Mouse (Mus musculus) G1E (cell line): ENCODE data around the gene Fthl17c.
"Not testable (repeated sequence)": the region's sequence is repeated elsewhere in the genome, so short reads cannot be mapped to it uniquely, and the experiment has no call there.

Experiments
- GATA2 ChIP-seq: IDR thresholded peaks from 2 replicates; pipeline ENCODE4 v1.6.1; 2012; ENCODE audit warnings: low read depth, low read length, inconsistent platforms, borderline replicate concordance
- TAL1 ChIP-seq: conservative IDR thresholded peaks from 2 replicates; pipeline ENCODE4 v1.6.1; 2012; ENCODE audit warnings: low read depth, low read length, inconsistent platforms, mixed read lengths

GRCm38 (mm10) chrX:8962875-8963274, 13.5 kb downstream of the Fthl17c start, which contains the start of gene Fthl17b:
- TF ChIP-seq GATA2, TAL1: not testable (repeated sequence)
